Mouse (Mus musculus) lung, postnatal 0 days (tissue): ENCODE measurements at regions not wholly inside any gene's neighbourhood (a gene's known extent, or its start where the extent isn't known, plus 50 kb on each side); places are given as distances from the start of the nearest gene placed in this dataset.

Source experiments
- CTCF ChIP-seq: IDR thresholded peaks from 2 replicates; pipeline ENCODE4 v1.5.1; 2016; ENCODE audit warnings: antibody characterized with exemption, mild to moderate bottlenecking
- EP300 ChIP-seq: IDR thresholded peaks from 2 replicates; pipeline ENCODE4 v1.6.1; 2016; ENCODE audit warnings: antibody characterized with exemption, mild to moderate bottlenecking, control low read depth

DNA sequence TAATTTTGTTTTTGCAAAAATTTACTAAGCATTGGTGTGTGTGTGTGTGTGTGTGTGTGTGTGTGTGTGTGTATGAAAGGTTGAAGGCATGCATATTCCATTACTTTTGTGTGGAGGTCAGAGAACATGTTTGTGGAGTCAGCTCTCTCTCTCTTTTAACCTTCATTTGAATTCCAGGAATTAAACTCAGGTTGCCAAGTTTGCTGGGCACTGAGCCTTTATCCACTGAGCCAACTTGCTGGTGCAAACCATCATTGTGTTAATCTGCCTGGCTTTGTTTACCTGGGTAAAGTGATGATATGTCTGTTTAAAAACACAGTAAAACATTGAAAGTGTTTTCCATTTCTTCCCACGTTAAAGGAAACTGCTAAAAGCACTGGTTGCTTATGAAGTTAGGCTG is 154.7 kb upstream of the Kcnq5 start:
- TF ChIP-seq CTCF (no peak), EP300 (no peak)
